Mouse (Mus musculus) liver, embryonic 14.5 days (tissue): ENCODE measurements around the gene Znrf3.

ENCODE experiments used
- CTCF ChIP-seq: IDR thresholded peaks from 2 replicates; pipeline ENCODE4 v1.5.1; 2016; ENCODE audit warnings: antibody characterized with exemption, low read depth, control low read depth
- EP300 ChIP-seq: IDR thresholded peaks from 2 replicates; pipeline ENCODE4 v1.6.1; 2016; ENCODE audit warnings: antibody characterized with exemption, low read depth

DNA sequence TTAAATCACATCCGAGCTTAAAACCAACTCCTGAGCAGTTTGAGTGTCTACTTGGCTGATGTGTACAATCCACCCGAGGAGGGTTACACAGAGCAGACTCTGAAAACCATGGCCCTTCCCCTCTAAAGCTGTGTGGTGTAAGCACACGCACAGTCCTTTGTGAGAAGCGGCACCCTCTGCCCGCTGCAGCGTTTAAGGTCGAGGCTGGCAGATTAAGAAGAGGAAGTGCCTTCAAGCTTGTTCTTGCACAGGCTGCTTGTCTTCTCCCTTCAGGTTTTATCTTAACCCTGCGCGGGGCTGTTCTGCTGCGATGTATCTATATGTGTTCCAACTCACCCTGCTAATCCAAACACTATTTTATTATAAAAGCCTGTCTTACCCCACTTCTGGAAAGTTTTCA, 75.5 kb downstream of the Znrf3 start:
- no peak for TF ChIP-seq CTCF
- TF ChIP-seq EP300: no peak
